Mouse (Mus musculus) liver, embryonic 15.5 days (tissue): ENCODE data around the gene Thap8. TPM values are rescaled to one million over a fixed set of nuclear protein-coding genes. Genes with fewer than 3 reads are reported as not detected.

Experiments used
- ATAC-seq: fragments of 200-750 bp; cut with Nextera tagmentation; 2 replicates; pipeline ENCODE4 v1.8.0; 2017; ENCODE audit warnings: moderate number of reproducible peaks, mild to moderate bottlenecking, moderate library complexity; ENCODE audit not compliant: insufficient read depth
- H3K27ac ChIP-seq: fragments of 300-500 bp; sonication (generic); replicated peaks from 2 replicates; pipeline ENCODE4 v1.5.1; 2015; ENCODE audit warnings: mild to moderate bottlenecking, inconsistent platforms
- H3K27me3 ChIP-seq: fragments of 300-500 bp; sonication (generic); 2 replicates; pipeline ENCODE4 v1.6.1; 2015; ENCODE audit warnings: mild to moderate bottlenecking, inconsistent platforms
- H3K36me3 ChIP-seq: fragments of 300-500 bp; sonication (generic); replicated peaks from 2 replicates; pipeline ENCODE4 v1.6.1; 2015; ENCODE audit warnings: moderate library complexity, mild to moderate bottlenecking, inconsistent platforms
- H3K4me1 ChIP-seq: fragments of 300-500 bp; sonication (generic); replicated peaks from 2 replicates; pipeline ENCODE4 v1.6.1; 2015; ENCODE audit warnings: inconsistent platforms
- H3K4me2 ChIP-seq: fragments of 300-500 bp; sonication (generic); 2 replicates; pipeline ENCODE4 v1.6.1; 2015; ENCODE audit warnings: moderate library complexity, mild to moderate bottlenecking, inconsistent platforms
- H3K4me3 ChIP-seq: fragments of 300-500 bp; sonication (generic); replicated peaks from 2 replicates; pipeline ENCODE4 v1.5.1; 2015; ENCODE audit warnings: mild to moderate bottlenecking, inconsistent platforms
- H3K9ac ChIP-seq: fragments of 300-500 bp; sonication (generic); 2 replicates; pipeline ENCODE4 v1.6.1; 2015; ENCODE audit warnings: moderate library complexity, mild to moderate bottlenecking, inconsistent platforms
- H3K9me3 ChIP-seq: fragments of 300-500 bp; sonication (generic); replicated peaks from 2 replicates; pipeline ENCODE4 v1.6.1; 2016; ENCODE audit warnings: inconsistent platforms
- WGBS: fragments of 180-500 bp; shearing (Covaris S2); methylation state at CpG from one replicate; pipeline ENCODE4 v1.1.7; 2015; ENCODE audit warnings: mixed read lengths; ENCODE audit not compliant: insufficient replicate concordance; 5-methylcytosine and 5-hydroxymethylcytosine counted together
- polyA plus RNA-seq: library from polyadenylated mRNA; unstranded; fragments of >200 nt; fragmentation: Nextera tagmentation; extraction: Ambion mirVana; gene quantifications from 2 replicates; pipeline ENCODE4 v1.2.1, GENCODE M21; 2015

Gene Thap8
- polyA plus RNA-seq, 1 experiment from 2014 or later: 0.17 TPM

GRCm38 (mm10) chr7:30306083-30306779 is 26.3 kb downstream of the Thap8 start:
- Histone ChIP-seq H3K36me3 (no peaks in the 10 kb centered on the region), H3K27me3 (no peaks in the 10 kb centered on the region), H3K9me3 (no peaks in the 10 kb centered on the region), H3K4me1 (peaks cover 22% of the 10 kb centered on the region), H3K4me3 (no peak overlapping the region), H3K9ac (no peak overlapping the region), H3K27ac (no peak overlapping the region), H3K4me2 (no peak overlapping the region)
- 84% methylated on average over 16 of the region's 16 CpGs for WGBS
- no peak for ATAC-seq

- Histone ChIP-seq H3K4me3 (peak within 1 kb of the TSS; percentile 64), H3K9ac (peak within 1 kb of the TSS; percentile 48; the same call in 1 of the 2 replicates), H3K36me3 (0 out of 2 replicates have a peak, but pooled peaks cover 3% of the 10 kb centered on the region), H3K9me3 (no peaks in the 10 kb centered on the region), H3K4me2 (peak within 1 kb of the TSS; percentile 86), H3K27me3 (no peaks in the 10 kb centered on the region), H3K4me1 (peaks cover 22% of the 10 kb centered on the region), H3K27ac (peak within 1 kb of the TSS; percentile 19; the same call in 1 of the 2 replicates)
- WGBS: 6% methylated on average over 27 of the region's 27 CpGs
- ATAC-seq: peak; percentile 98
Measured at GRCm38 (mm10) chr7:30308076-30309005, 28.4 kb downstream of the Thap8 start, which contains the start of gene Alkbh6. Alkbh6 (plus strand) TSS chr7:30308717.

GRCm38 (mm10) chr7:30309395-30310129 is 29.7 kb downstream of the Thap8 start:
- Histone ChIP-seq H3K27ac (no peak overlapping the region), H3K4me1 (peaks cover 24% of the 10 kb centered on the region), H3K9me3 (no peaks in the 10 kb centered on the region), H3K9ac (peak overlapping the region; percentile 48; the same call in 1 of the 2 replicates), H3K27me3 (no peaks in the 10 kb centered on the region), H3K4me3 (peak overlapping the region; percentile 64), H3K36me3 (0 out of 2 replicates have a peak, but pooled peaks cover 3% of the 10 kb centered on the region), H3K4me2 (peak overlapping the region; percentile 86)
- ATAC-seq: no peak
- 51% methylated on average over 15 of the region's 15 CpGs for WGBS

GRCm38 (mm10) chr7:30310136-30310535 is 30.2 kb downstream of the Thap8 start:
- Histone ChIP-seq H3K4me2 (no peak overlapping the region), H3K27ac (no peak overlapping the region), H3K9ac (no peak overlapping the region), H3K9me3 (no peaks in the 10 kb centered on the region), H3K4me3 (no peak overlapping the region), H3K27me3 (no peaks in the 10 kb centered on the region), H3K36me3 (0 out of 2 replicates have a peak, but pooled peaks cover 3% of the 10 kb centered on the region), H3K4me1 (peaks cover 28% of the 10 kb centered on the region)
- WGBS: 68% methylated on average over 12 of the region's 12 CpGs
- no peak for ATAC-seq

- Histone ChIP-seq H3K4me2 (peak overlapping the region; percentile 47), H3K4me3 (peak overlapping the region; percentile 46), H3K4me1 (peaks cover 25% of the 10 kb centered on the region), H3K9ac (no peak overlapping the region), H3K9me3 (no peaks in the 10 kb centered on the region), H3K36me3 (0 out of 2 replicates have a peak, but pooled peaks cover 3% of the 10 kb centered on the region), H3K27me3 (no peaks in the 10 kb centered on the region), H3K27ac (no peak overlapping the region; the same call in 1 of the 2 replicates)
- ATAC-seq: peak; percentile 20; the same call in 1 of the 2 replicates
- 60% methylated on average over 27 of the region's 27 CpGs for WGBS
Measured at GRCm38 (mm10) chr7:30313666-30314320, 33.9 kb downstream of the Thap8 start.

GRCm38 (mm10) chr7:30314721-30315155 is 34.8 kb downstream of the Thap8 start, which contains the start of gene Syne4:
Syne4 (plus strand) TSS chr7:30314807.
- 0 out of 2 replicates have a peak, but pooled peaks have one; percentile 30 for ATAC-seq
- peak within 1 kb of the TSS; percentile 11; the same call in 1 of the 2 replicates for H3K9ac ChIP-seq
- 0 out of 2 replicates have a peak, but pooled peaks cover 3% of the 10 kb centered on the region for H3K36me3 ChIP-seq
- H3K4me2 ChIP-seq: peak within 1 kb of the TSS; percentile 47
- H3K27me3 ChIP-seq: no peaks in the 10 kb centered on the region
- peak within 1 kb of the TSS; percentile 46 for H3K4me3 ChIP-seq
- H3K27ac ChIP-seq: no peak within 1 kb of the TSS; the same call in 1 of the 2 replicates
- 9% methylated on average over 9 of the region's 9 CpGs for WGBS
- H3K4me1 ChIP-seq: peaks cover 16% of the 10 kb centered on the region
- no peaks in the 10 kb centered on the region for H3K9me3 ChIP-seq

GRCm38 (mm10) chr7:30315559-30316529 is 36.0 kb downstream of the Thap8 start:
- Histone ChIP-seq H3K4me1 (peaks cover 20% of the 10 kb centered on the region), H3K4me2 (peak overlapping the region; percentile 47), H3K27ac (no peak overlapping the region), H3K27me3 (no peaks in the 10 kb centered on the region), H3K9me3 (no peaks in the 10 kb centered on the region), H3K9ac (no peak overlapping the region), H3K4me3 (peak overlapping the region; percentile 30), H3K36me3 (0 out of 2 replicates have a peak, but pooled peaks cover 3% of the 10 kb centered on the region)
- WGBS: 50% methylated on average over 13 of the region's 13 CpGs
- ATAC-seq: no peak

- no peaks in the 10 kb centered on the region for H3K36me3 ChIP-seq
- no peaks in the 10 kb centered on the region for H3K9me3 ChIP-seq
- no peak overlapping the region for H3K4me2 ChIP-seq
- H3K4me1 ChIP-seq: peaks cover 40% of the 10 kb centered on the region
- WGBS: 73% methylated on average over 3 of the region's 3 CpGs
- no peak overlapping the region for H3K9ac ChIP-seq
- no peak overlapping the region for H3K27ac ChIP-seq
- no peaks in the 10 kb centered on the region for H3K27me3 ChIP-seq
- ATAC-seq: no peak
- no peak overlapping the region for H3K4me3 ChIP-seq
Measured at GRCm38 (mm10) chr7:30318142-30318541, 38.2 kb downstream of the Thap8 start.

- Histone ChIP-seq H3K4me1 (peaks cover 28% of the 10 kb centered on the region), H3K27ac (no peak overlapping the region), H3K36me3 (no peaks in the 10 kb centered on the region), H3K9ac (no peak overlapping the region), H3K27me3 (0 out of 2 replicates have a peak, but pooled peaks cover 4% of the 10 kb centered on the region), H3K9me3 (no peaks in the 10 kb centered on the region), H3K4me2 (peak overlapping the region; percentile 96), H3K4me3 (peak overlapping the region; percentile 78)
- 75% methylated on average over 2 of the region's 2 CpGs for WGBS
- ATAC-seq: no peak
Measured at GRCm38 (mm10) chr7:30320946-30321345, 41.1 kb downstream of the Thap8 start.
